Mouse (Mus musculus): Measurements from ENCODE around the gene Lce3f. TPM values are rescaled to one million over a fixed set of nuclear protein-coding genes. Genes with fewer than 3 reads are reported as not detected.

The Lce3f gene
- polyA plus RNA-seq (2014; fragmentation: Nextera tagmentation; extraction: Ambion mirVana), result not detected in 2 replicates

DNA sequence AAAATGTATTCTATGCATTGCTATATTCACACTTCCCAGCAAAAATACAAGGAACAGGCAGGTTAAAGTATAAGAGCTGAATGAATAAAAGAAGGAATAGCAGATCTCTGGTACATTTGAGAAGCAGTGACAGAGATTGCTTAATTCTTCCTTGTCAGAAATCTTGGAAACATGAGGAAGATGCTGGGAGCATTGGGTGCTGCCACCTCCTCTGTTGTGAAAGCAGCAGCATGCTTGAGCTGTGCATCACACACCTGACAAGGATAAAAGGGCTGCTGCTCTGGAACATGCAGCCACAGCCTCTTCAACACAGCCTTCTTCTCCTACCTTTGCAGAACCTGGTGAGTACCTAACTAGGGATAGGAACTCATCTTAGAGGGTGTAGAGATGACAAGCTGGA lies at the start of gene Lce3f:
Gene Lce3f (plus strand): TSS at position 301 of the 400 bp plus-strand sequence.
- Histone ChIP-seq H3K4me2 (ENCODE audit: low read length) (no peak within 1 kb of the TSS), H3K9me3 (ENCODE audit: control insufficient read depth, low read length) (no peaks in the 10 kb centered on the region), H3K27ac (ENCODE audit: low read depth) (no peak within 1 kb of the TSS), H3K9ac (ENCODE audit: low read length) (no peak within 1 kb of the TSS), H3K4me1 (replicated peaks; ENCODE audit: control insufficient read depth, insufficient read depth, low read length) (no peaks in the 10 kb centered on the region), H3K4me3 (ENCODE audit: low read depth, low read length) (no peak within 1 kb of the TSS), H3K27me3 (replicated peaks; ENCODE audit: control insufficient read depth, insufficient read depth, low read length) (no peaks in the 10 kb centered on the region), H3K36me3 (ENCODE audit: control insufficient read depth, insufficient read depth, low read length) (no peaks in the 10 kb centered on the region)
- ATAC-seq (replicated peaks; ENCODE audit: low FRiP score, low TSS enrichment, low read depth), result no peak
- no peak for DNase-seq (ENCODE audit: low spot score)

GRCm38 (mm10) chr3:92944186-92944585 lies 47.8 kb upstream of the Lce3f start, which contains the start of gene Lce3c:
Lce3c (plus strand) TSS chr3:92944486.
- H3K9me3 ChIP-seq (ENCODE audit: control insufficient read depth, low read length), result no peaks in the 10 kb centered on the region
- H3K4me1 ChIP-seq (replicated peaks; ENCODE audit: control insufficient read depth, insufficient read depth, low read length), result no peaks in the 10 kb centered on the region
- ATAC-seq (replicated peaks; ENCODE audit: low FRiP score, low TSS enrichment, low read depth) (no peak), DNase-seq (ENCODE audit: low spot score) (no peak)
- no peak within 1 kb of the TSS for H3K4me2 ChIP-seq (ENCODE audit: low read length)
- H3K27ac ChIP-seq (ENCODE audit: low read depth), result no peak within 1 kb of the TSS
- no peaks in the 10 kb centered on the region for H3K36me3 ChIP-seq (ENCODE audit: control insufficient read depth, insufficient read depth, low read length)
- no peak within 1 kb of the TSS for H3K9ac ChIP-seq (ENCODE audit: low read length)
- H3K27me3 ChIP-seq (replicated peaks; ENCODE audit: control insufficient read depth, insufficient read depth, low read length), result no peaks in the 10 kb centered on the region
- no peak within 1 kb of the TSS for H3K4me3 ChIP-seq (ENCODE audit: low read depth, low read length)
- WGBS, result 74% methylated on average over 1 of the region's 1 CpGs

DNA sequence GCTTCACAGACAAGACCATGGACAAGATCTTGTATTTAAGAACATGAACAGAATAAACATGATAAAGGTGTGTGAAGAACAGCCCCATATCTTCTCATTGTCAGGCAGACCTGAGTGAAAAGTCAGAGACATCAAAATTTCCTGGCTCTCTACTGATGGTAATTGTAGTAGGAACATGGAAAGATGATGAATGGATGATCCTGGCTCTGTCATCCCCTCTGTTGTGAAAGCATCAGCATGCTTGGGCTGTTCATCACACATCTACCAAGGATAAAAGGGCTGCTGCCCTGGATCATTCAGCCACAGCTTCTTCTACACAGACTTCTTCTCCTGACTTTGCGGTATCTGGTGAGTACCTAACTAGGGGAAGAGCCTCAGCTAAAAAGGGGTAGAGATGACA lies 34.9 kb upstream of the Lce3f start, which contains the start of gene Lce3d:
Gene Lce3d (plus strand): TSS at position 301 of the 400 bp plus-strand sequence.
- no peaks in the 10 kb centered on the region for H3K4me1 ChIP-seq (replicated peaks; ENCODE audit: control insufficient read depth, insufficient read depth, low read length)
- no peak for ATAC-seq (replicated peaks; ENCODE audit: low FRiP score, low TSS enrichment, low read depth)
- H3K9ac ChIP-seq (ENCODE audit: low read length), result no peak within 1 kb of the TSS
- no peak within 1 kb of the TSS for H3K27ac ChIP-seq (ENCODE audit: low read depth)
- no peaks in the 10 kb centered on the region for H3K36me3 ChIP-seq (ENCODE audit: control insufficient read depth, insufficient read depth, low read length)
- WGBS, result 96% methylated on average over 1 of the region's 1 CpGs
- no peak within 1 kb of the TSS for H3K4me2 ChIP-seq (ENCODE audit: low read length)
- no peaks in the 10 kb centered on the region for H3K27me3 ChIP-seq (replicated peaks; ENCODE audit: control insufficient read depth, insufficient read depth, low read length)
- H3K4me3 ChIP-seq (ENCODE audit: low read depth, low read length), result no peak within 1 kb of the TSS
- H3K9me3 ChIP-seq (ENCODE audit: control insufficient read depth, low read length), result no peaks in the 10 kb centered on the region
- no peak for DNase-seq (ENCODE audit: low spot score)

- WGBS, result 85% methylated on average over 2 of the region's 2 CpGs
- Histone ChIP-seq H3K9ac (ENCODE audit: low read length) (no peak within 1 kb of the TSS), H3K4me1 (replicated peaks; ENCODE audit: control insufficient read depth, insufficient read depth, low read length) (no peaks in the 10 kb centered on the region), H3K27ac (ENCODE audit: low read depth) (no peak within 1 kb of the TSS), H3K36me3 (ENCODE audit: control insufficient read depth, insufficient read depth, low read length) (no peaks in the 10 kb centered on the region), H3K4me3 (ENCODE audit: low read depth, low read length) (no peak within 1 kb of the TSS), H3K4me2 (ENCODE audit: low read length) (no peak within 1 kb of the TSS), H3K27me3 (replicated peaks; ENCODE audit: control insufficient read depth, insufficient read depth, low read length) (no peaks in the 10 kb centered on the region), H3K9me3 (ENCODE audit: control insufficient read depth, low read length) (no peaks in the 10 kb centered on the region)
- DNase-seq (ENCODE audit: low spot score) (no peak), ATAC-seq (replicated peaks; ENCODE audit: low FRiP score, low TSS enrichment, low read depth) (no peak)
These were observed 25.3 kb upstream of the Lce3f start, which contains the start of gene Lce3e for GRCm38 (mm10) chr3:92966761-92967160. Lce3e (plus strand) TSS chr3:92967061.

- Histone ChIP-seq H3K4me1 (replicated peaks; ENCODE audit: control insufficient read depth, insufficient read depth, low read length) (no peaks in the 10 kb centered on the region), H3K4me3 (ENCODE audit: low read depth, low read length) (no peak overlapping the region), H3K36me3 (ENCODE audit: control insufficient read depth, insufficient read depth, low read length) (no peaks in the 10 kb centered on the region), H3K27ac (ENCODE audit: low read depth) (no peak overlapping the region), H3K9me3 (ENCODE audit: control insufficient read depth, low read length) (no peaks in the 10 kb centered on the region), H3K9ac (ENCODE audit: low read length) (no peak overlapping the region), H3K27me3 (replicated peaks; ENCODE audit: control insufficient read depth, insufficient read depth, low read length) (no peaks in the 10 kb centered on the region), H3K4me2 (ENCODE audit: low read length) (no peak overlapping the region)
- DNase-seq (ENCODE audit: low spot score) (no peak), ATAC-seq (replicated peaks; ENCODE audit: low FRiP score, low TSS enrichment, low read depth) (no peak)
- WGBS, result 80% methylated on average over 2 of the region's 2 CpGs
These were observed 13.5 kb upstream of the Lce3f start for GRCm38 (mm10) chr3:92978484-92978883.

GRCm38 (mm10) chr3:92998691-92999090 lies 6.7 kb downstream of the Lce3f start:
- H3K4me2 ChIP-seq (ENCODE audit: low read length), result no peak overlapping the region
- no peak overlapping the region for H3K9ac ChIP-seq (ENCODE audit: low read length)
- H3K36me3 ChIP-seq (ENCODE audit: control insufficient read depth, insufficient read depth, low read length), result no peaks in the 10 kb centered on the region
- no peaks in the 10 kb centered on the region for H3K4me1 ChIP-seq (replicated peaks; ENCODE audit: control insufficient read depth, insufficient read depth, low read length)
- WGBS, result 6% methylated on average over 7 of the region's 7 CpGs
- H3K9me3 ChIP-seq (ENCODE audit: control insufficient read depth, low read length), result no peaks in the 10 kb centered on the region
- peak; percentile 78; the same call in 1 of the 2 replicates for ATAC-seq (replicated peaks; ENCODE audit: low FRiP score, low TSS enrichment, low read depth)
- H3K27me3 ChIP-seq (replicated peaks; ENCODE audit: control insufficient read depth, insufficient read depth, low read length), result no peaks in the 10 kb centered on the region
- H3K4me3 ChIP-seq (ENCODE audit: low read depth, low read length), result no peak overlapping the region
- H3K27ac ChIP-seq (ENCODE audit: low read depth), result no peak overlapping the region
- DNase-seq (ENCODE audit: low spot score), result peak; percentile 79

DNA sequence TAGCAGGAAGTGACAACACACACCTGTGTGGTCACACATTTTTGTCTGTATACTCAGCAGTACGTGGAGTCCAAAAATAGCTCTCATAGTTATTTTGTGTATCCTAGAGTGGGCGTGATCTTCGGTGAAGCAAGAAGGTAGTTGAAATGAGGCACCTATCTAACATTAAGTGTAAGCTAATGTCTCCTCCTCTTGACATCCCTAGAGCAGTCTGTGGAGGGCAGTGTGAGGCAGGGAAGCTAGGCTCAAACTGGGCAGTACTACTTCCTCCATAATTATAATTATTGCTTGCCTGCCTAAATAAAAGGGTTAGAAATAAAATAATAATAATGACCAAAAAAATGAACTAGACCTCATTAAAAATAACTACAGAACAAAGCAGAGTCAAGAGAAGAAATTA lies 8.6 kb downstream of the Lce3f start:
- WGBS, result 72% methylated on average over 3 of the region's 3 CpGs
- Histone ChIP-seq H3K9me3 (ENCODE audit: control insufficient read depth, low read length) (no peaks in the 10 kb centered on the region), H3K4me2 (ENCODE audit: low read length) (no peak overlapping the region), H3K27ac (ENCODE audit: low read depth) (no peak overlapping the region), H3K27me3 (replicated peaks; ENCODE audit: control insufficient read depth, insufficient read depth, low read length) (no peaks in the 10 kb centered on the region), H3K36me3 (ENCODE audit: control insufficient read depth, insufficient read depth, low read length) (no peaks in the 10 kb centered on the region), H3K9ac (ENCODE audit: low read length) (no peak overlapping the region), H3K4me1 (replicated peaks; ENCODE audit: control insufficient read depth, insufficient read depth, low read length) (no peaks in the 10 kb centered on the region), H3K4me3 (ENCODE audit: low read depth, low read length) (no peak overlapping the region)
- ATAC-seq (replicated peaks; ENCODE audit: low FRiP score, low TSS enrichment, low read depth), result no peak
- no peak for DNase-seq (ENCODE audit: low spot score)

DNA sequence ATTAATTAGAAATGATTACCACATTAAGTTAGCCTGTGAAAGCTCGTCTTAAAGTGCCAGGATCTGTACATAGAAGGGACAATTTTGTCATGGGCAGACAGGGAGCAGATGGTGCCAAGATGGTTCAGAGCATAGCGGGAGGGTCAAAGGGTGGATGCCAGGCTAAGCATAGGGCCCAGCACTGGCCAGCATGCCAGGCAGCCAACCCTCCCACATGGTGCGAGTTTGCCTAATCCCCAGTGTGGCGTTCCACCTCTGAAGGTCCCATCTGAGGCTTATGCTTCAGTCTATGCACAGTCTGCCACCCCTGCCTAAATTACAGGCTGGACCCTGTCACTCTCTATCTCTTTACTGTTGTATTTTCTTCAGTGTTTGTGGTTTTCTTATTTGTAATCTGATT lies 10.8 kb downstream of the Lce3f start:
- Histone ChIP-seq H3K27ac (ENCODE audit: low read depth) (no peak overlapping the region), H3K36me3 (ENCODE audit: control insufficient read depth, insufficient read depth, low read length) (no peaks in the 10 kb centered on the region), H3K27me3 (replicated peaks; ENCODE audit: control insufficient read depth, insufficient read depth, low read length) (no peaks in the 10 kb centered on the region), H3K4me2 (ENCODE audit: low read length) (no peak overlapping the region), H3K9me3 (ENCODE audit: control insufficient read depth, low read length) (no peaks in the 10 kb centered on the region), H3K9ac (ENCODE audit: low read length) (no peak overlapping the region), H3K4me3 (ENCODE audit: low read depth, low read length) (no peak overlapping the region), H3K4me1 (replicated peaks; ENCODE audit: control insufficient read depth, insufficient read depth, low read length) (no peaks in the 10 kb centered on the region)
- WGBS, result 68% methylated on average over 4 of the region's 4 CpGs
- DNase-seq (ENCODE audit: low spot score), result no peak
- ATAC-seq (replicated peaks; ENCODE audit: low FRiP score, low TSS enrichment, low read depth), result no peak

GRCm38 (mm10) chr3:93014378-93014801 lies 22.4 kb downstream of the Lce3f start:
- 1% methylated on average over 24 of the region's 24 CpGs for WGBS
- Histone ChIP-seq H3K4me2 (ENCODE audit: low read length) (peak overlapping the region; percentile 57), H3K4me1 (replicated peaks; ENCODE audit: control insufficient read depth, insufficient read depth, low read length) (no peaks in the 10 kb centered on the region), H3K9me3 (ENCODE audit: control insufficient read depth, low read length) (no peaks in the 10 kb centered on the region), H3K36me3 (ENCODE audit: control insufficient read depth, insufficient read depth, low read length) (no peaks in the 10 kb centered on the region), H3K4me3 (ENCODE audit: low read depth, low read length) (peak overlapping the region; percentile 38), H3K27me3 (replicated peaks; ENCODE audit: control insufficient read depth, insufficient read depth, low read length) (no peaks in the 10 kb centered on the region), H3K27ac (ENCODE audit: low read depth) (no peak overlapping the region), H3K9ac (ENCODE audit: low read length) (peak overlapping the region; percentile 28)
- ATAC-seq (replicated peaks; ENCODE audit: low FRiP score, low TSS enrichment, low read depth), result peak; percentile 66; the same call in 1 of the 2 replicates
- DNase-seq (ENCODE audit: low spot score), result peak; percentile 80

All from intestine, embryonic 14.5 days (tissue).